Mouse (Mus musculus): ENCODE results near the gene Cep41. TPM values are rescaled to one million over a fixed set of nuclear protein-coding genes. Genes with fewer than 3 reads are reported as not detected.

The Cep41 gene
- polyA plus RNA-seq, 1 experiment from 2014 or later, result 24.1 TPM

DNA sequence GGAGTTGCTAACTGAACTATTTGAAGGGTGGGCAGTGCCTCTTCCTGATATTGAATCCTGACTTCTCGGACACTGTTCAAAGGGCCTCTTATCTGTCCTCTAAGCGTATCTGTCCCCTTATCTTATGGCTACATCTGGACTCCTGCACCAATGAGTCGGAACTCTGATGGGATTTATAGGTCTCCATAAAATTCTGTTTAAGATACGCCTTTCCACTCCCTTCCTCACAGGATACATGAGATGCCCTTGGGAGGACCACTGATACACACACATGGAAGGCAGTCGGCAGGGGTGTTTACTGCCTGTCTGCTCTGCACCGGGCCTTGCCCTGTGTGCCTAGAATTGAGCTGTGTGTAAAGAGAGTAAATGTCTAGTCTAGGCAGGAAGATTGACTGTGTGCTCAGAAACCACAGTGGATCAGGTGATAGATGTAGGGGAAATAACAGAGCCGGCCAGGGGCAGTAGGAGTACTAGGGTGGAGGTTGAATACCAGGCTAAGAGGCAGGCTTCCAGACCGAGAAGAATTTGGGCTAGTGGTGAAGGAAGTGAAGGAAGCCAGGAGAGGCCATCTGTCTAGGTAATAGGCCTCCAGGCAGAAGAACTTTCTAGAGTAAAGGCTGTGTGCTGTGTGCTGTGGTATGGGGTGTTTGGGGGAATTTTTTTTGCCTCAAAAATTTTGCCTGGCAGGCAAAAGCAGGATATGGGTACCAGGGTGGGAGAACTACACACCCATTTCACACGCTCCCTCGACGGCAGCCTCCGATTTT is 49.7 kb downstream of the Cep41 start:
- H3K4me1 ChIP-seq (replicated peaks; ENCODE audit: control insufficient read depth, insufficient read depth, low read length), result no peaks in the 10 kb centered on the region
- 88% methylated on average over 12 of the region's 12 CpGs for WGBS
- no peaks in the 10 kb centered on the region; the same call in 1 of the 2 replicates for H3K36me3 ChIP-seq (ENCODE audit: control insufficient read depth, insufficient read depth, low read length)
- H3K9ac ChIP-seq (ENCODE audit: low read length), result no peak overlapping the region
- H3K27me3 ChIP-seq (ENCODE audit: control insufficient read depth, insufficient read depth, low read length), result no peaks in the 10 kb centered on the region
- no peak overlapping the region for H3K4me3 ChIP-seq (ENCODE audit: low read depth, low read length)
- H3K27ac ChIP-seq (ENCODE audit: low read depth, low read length), result no peak overlapping the region
- DNase-seq (ENCODE audit: low spot score) (no peak), ATAC-seq (replicated peaks; ENCODE audit: low FRiP score) (no peak)
- H3K9me3 ChIP-seq (ENCODE audit: control insufficient read depth, low read length), result no peaks in the 10 kb centered on the region
- H3K4me2 ChIP-seq (ENCODE audit: low read depth, low read length, severe bottlenecking), result no peak overlapping the region

DNA sequence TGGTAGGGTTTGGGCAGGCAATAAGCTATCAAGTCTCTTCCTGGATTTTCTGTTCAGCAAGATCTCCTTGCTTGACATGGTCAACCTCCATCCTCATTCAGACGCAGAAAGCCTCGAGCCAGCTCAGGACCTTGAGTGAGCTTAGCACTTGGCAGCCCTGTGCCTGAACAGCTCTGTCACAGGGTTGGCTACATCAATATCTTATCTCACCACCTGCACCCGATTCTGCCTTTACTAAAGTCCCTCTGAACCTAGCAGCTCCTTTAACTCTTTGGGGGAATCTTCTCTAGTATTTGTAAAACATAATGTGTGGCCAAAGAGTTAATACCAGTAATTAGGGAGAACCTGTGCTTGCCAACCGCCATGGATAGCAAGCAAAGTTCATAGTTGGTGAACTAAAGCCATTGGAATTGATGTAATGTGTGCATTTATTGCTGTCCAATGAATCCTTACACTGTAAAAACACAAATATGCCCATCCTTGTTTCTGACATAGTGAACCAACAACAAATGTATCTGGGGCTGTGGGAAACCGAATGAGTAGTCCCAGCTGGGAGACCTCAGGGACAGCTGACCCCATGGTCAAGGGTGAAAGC is 54.8 kb downstream of the Cep41 start, which contains the start of gene Cpa1:
Cpa1 (plus strand) TSS at position 545 of the 595 bp plus-strand sequence.
- Histone ChIP-seq H3K27ac (ENCODE audit: low read depth, low read length) (no peak within 1 kb of the TSS), H3K9ac (ENCODE audit: low read length) (no peak within 1 kb of the TSS), H3K4me2 (ENCODE audit: low read depth, low read length, severe bottlenecking) (no peak within 1 kb of the TSS), H3K4me3 (ENCODE audit: low read depth, low read length) (no peak within 1 kb of the TSS), H3K27me3 (ENCODE audit: control insufficient read depth, insufficient read depth, low read length) (no peaks in the 10 kb centered on the region), H3K36me3 (ENCODE audit: control insufficient read depth, insufficient read depth, low read length) (no peaks in the 10 kb centered on the region), H3K4me1 (replicated peaks; ENCODE audit: control insufficient read depth, insufficient read depth, low read length) (peaks cover 2% of the 10 kb centered on the region; the same call in 1 of the 2 replicates), H3K9me3 (ENCODE audit: control insufficient read depth, low read length) (no peaks in the 10 kb centered on the region)
- ATAC-seq (replicated peaks; ENCODE audit: low FRiP score) (no peak), DNase-seq (ENCODE audit: low spot score) (no peak)
- WGBS, result 86% methylated on average over 5 of the region's 5 CpGs

DNA sequence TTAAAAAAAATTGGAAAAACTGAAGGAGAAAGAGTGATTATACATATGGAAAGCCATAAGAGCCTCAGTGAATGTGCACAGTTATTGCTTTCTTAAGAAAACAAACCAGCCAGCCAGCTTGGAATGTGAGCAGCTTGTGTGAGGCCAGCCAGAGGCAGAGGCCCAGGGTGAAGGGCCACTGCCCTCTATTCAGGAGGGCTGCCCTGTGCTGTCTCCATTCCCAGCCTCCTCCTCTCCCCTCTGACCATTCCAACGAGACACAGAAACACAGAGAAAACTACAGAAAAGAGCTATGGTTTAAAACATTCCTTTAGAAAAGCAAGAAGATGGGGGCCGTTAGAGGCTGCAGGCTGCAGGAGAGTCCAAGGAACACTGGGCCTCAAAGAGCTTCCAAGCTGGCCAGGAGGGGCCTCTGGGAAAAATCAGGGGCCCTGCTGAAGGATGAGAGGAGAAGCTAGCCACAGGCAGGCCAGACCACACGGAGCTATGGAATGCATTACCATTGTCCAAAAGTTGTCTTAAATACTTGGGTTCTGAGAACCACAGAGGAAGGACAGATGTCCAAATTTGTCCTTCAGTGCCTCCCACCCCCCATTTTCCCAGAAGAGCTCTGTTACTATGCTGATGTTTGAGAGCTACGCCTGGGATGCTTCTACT is 57.2 kb downstream of the Cep41 start:
- Histone ChIP-seq H3K4me2 (ENCODE audit: low read depth, low read length, severe bottlenecking) (no peak overlapping the region), H3K4me3 (ENCODE audit: low read depth, low read length) (no peak overlapping the region), H3K27me3 (ENCODE audit: control insufficient read depth, insufficient read depth, low read length) (no peaks in the 10 kb centered on the region), H3K27ac (ENCODE audit: low read depth, low read length) (peak overlapping the region; percentile 2; the same call in 1 of the 2 replicates), H3K36me3 (ENCODE audit: control insufficient read depth, insufficient read depth, low read length) (no peaks in the 10 kb centered on the region), H3K9me3 (ENCODE audit: control insufficient read depth, low read length) (no peaks in the 10 kb centered on the region), H3K4me1 (replicated peaks; ENCODE audit: control insufficient read depth, insufficient read depth, low read length) (peaks cover 2% of the 10 kb centered on the region; the same call in 1 of the 2 replicates), H3K9ac (ENCODE audit: low read length) (no peak overlapping the region)
- ATAC-seq (replicated peaks; ENCODE audit: low FRiP score), result no peak
- no peak for DNase-seq (ENCODE audit: low spot score)
- 26% methylated on average over 4 of the region's 4 CpGs for WGBS

DNA sequence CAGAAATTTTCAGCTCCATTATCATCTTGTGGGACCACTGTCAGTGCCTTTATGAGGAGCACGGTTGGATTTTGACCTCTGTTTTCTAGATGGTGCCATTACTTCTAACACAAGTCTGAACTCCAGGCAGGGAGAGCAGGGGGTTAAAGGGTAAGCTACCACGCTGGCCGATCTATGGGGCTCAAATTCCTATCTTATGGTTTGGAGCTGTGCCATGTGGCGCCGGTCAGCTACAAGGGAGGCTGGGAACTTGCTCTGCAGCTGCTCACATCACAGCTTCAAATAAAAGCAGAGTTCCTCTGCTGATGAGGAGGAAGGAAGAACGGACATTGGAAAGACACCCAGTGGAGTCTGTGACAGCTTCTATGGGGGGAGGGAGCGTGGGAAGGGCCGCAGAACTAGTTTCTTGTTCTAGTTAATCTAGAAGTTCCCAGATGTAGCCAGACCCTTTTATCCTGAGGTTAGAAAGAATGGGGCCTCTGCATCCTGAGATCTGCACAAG is 58.1 kb downstream of the Cep41 start:
- ATAC-seq (replicated peaks; ENCODE audit: low FRiP score), result no peak
- 58% methylated on average over 8 of the region's 8 CpGs for WGBS

DNA sequence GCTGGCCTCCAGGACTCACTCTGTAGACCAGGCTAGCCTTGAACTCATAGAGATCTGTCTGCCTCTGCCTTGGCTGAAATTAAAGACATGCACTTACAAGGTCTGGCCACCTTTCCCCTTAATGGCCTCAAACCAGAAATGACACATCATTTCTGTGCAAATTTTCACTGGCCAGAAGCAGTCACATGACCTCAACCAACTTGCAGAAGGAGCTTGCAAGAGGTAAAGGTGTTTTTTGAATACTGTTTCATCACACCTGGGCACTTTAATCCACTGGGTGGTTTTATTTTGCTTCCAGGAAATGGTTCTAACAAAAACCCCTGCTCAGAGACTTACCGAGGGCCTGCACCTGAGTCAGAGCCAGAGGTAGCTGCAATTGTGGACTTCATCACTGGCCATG is 63.6 kb downstream of the Cep41 start:
- H3K27me3 ChIP-seq (ENCODE audit: control insufficient read depth, insufficient read depth, low read length), result no peaks in the 10 kb centered on the region
- H3K9ac ChIP-seq (ENCODE audit: low read length), result no peak overlapping the region
- no peaks in the 10 kb centered on the region; the same call in 1 of the 2 replicates for H3K4me1 ChIP-seq (replicated peaks; ENCODE audit: control insufficient read depth, insufficient read depth, low read length)
- no peak overlapping the region for H3K27ac ChIP-seq (ENCODE audit: low read depth, low read length)
- H3K4me3 ChIP-seq (ENCODE audit: low read depth, low read length), result no peak overlapping the region
- H3K9me3 ChIP-seq (ENCODE audit: control insufficient read depth, low read length), result no peaks in the 10 kb centered on the region
- no peak overlapping the region for H3K4me2 ChIP-seq (ENCODE audit: low read depth, low read length, severe bottlenecking)
- ATAC-seq (replicated peaks; ENCODE audit: low FRiP score), result no peak
- H3K36me3 ChIP-seq (ENCODE audit: control insufficient read depth, insufficient read depth, low read length), result no peaks in the 10 kb centered on the region
- no peak for DNase-seq (ENCODE audit: low spot score)
- 100% methylated on average over 1 of the region's 1 CpGs for WGBS

More for the DNA sequence above, 58.1 kb downstream of the Cep41 start:
- no peak overlapping the region for H3K4me2 ChIP-seq (ENCODE audit: low read depth, low read length, severe bottlenecking)
- H3K4me3 ChIP-seq (ENCODE audit: low read depth, low read length), result no peak overlapping the region
- no peak overlapping the region for H3K9ac ChIP-seq (ENCODE audit: low read length)
- no peaks in the 10 kb centered on the region for H3K9me3 ChIP-seq (ENCODE audit: control insufficient read depth, low read length)
- DNase-seq (ENCODE audit: low spot score), result no peak
- H3K36me3 ChIP-seq (ENCODE audit: control insufficient read depth, insufficient read depth, low read length), result no peaks in the 10 kb centered on the region
- no peak overlapping the region for H3K27ac ChIP-seq (ENCODE audit: low read depth, low read length)
- peaks cover 2% of the 10 kb centered on the region; the same call in 1 of the 2 replicates for H3K4me1 ChIP-seq (replicated peaks; ENCODE audit: control insufficient read depth, insufficient read depth, low read length)
- no peaks in the 10 kb centered on the region for H3K27me3 ChIP-seq (ENCODE audit: control insufficient read depth, insufficient read depth, low read length)

DNA sequence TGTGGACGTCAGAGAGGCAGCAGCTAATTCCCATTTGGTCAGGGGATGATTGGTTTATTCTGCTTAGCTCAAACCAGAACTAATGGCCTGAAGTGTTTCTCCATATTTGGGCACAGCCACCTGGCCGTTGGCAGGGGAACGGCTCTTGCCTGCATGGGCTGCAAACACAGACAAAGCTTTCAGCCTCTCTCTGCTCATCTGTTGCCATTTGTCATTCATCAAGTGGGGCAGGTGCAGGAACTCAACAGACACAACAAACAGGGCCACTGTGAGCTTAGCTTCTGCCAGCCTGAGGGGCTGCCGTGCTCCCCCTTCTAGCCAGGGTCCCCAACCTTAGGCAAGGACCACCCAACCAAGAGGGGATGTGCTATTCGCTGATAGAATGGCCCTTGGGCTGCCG is 65.4 kb downstream of the Cep41 start:
- Histone ChIP-seq H3K4me2 (ENCODE audit: low read depth, low read length, severe bottlenecking) (no peak overlapping the region), H3K36me3 (ENCODE audit: control insufficient read depth, insufficient read depth, low read length) (no peaks in the 10 kb centered on the region), H3K4me1 (replicated peaks; ENCODE audit: control insufficient read depth, insufficient read depth, low read length) (no peaks in the 10 kb centered on the region; the same call in 1 of the 2 replicates), H3K27me3 (ENCODE audit: control insufficient read depth, insufficient read depth, low read length) (no peaks in the 10 kb centered on the region), H3K9me3 (ENCODE audit: control insufficient read depth, low read length) (no peaks in the 10 kb centered on the region), H3K9ac (ENCODE audit: low read length) (no peak overlapping the region), H3K27ac (ENCODE audit: low read depth, low read length) (no peak overlapping the region), H3K4me3 (ENCODE audit: low read depth, low read length) (no peak overlapping the region)
- ATAC-seq (replicated peaks; ENCODE audit: low FRiP score), result no peak
- 71% methylated on average over 6 of the region's 6 CpGs for WGBS
- no peak for DNase-seq (ENCODE audit: low spot score)

DNA sequence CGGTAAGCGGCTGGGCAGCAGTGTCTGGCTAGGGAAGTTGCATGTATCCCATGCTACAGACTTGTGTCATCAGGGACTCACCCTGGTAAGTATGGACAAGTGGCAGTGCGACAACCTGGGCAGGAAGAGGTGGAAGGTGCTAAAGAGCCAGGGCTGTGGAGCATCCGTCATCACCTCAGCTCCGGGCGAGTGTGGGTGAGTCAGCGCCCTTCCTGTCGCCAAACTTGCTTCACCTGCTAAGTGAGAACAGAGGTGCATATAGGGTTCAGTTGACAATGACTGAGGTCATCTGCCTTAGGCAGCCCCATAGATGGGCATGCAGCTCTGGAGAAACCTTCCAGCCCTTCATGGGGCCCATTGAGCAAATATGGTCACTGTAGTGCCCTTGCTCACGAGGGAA is 68.8 kb downstream of the Cep41 start:
- H3K27me3 ChIP-seq (ENCODE audit: control insufficient read depth, insufficient read depth, low read length), result no peaks in the 10 kb centered on the region
- DNase-seq (ENCODE audit: low spot score) (no peak), ATAC-seq (replicated peaks; ENCODE audit: low FRiP score) (no peak)
- WGBS, result 96% methylated on average over 9 of the region's 9 CpGs
- no peak overlapping the region for H3K4me3 ChIP-seq (ENCODE audit: low read depth, low read length)
- H3K27ac ChIP-seq (ENCODE audit: low read depth, low read length), result no peak overlapping the region
- peaks cover 1% of the 10 kb centered on the region; the same call in 1 of the 2 replicates for H3K4me1 ChIP-seq (replicated peaks; ENCODE audit: control insufficient read depth, insufficient read depth, low read length)
- H3K9me3 ChIP-seq (ENCODE audit: control insufficient read depth, low read length), result no peaks in the 10 kb centered on the region
- no peaks in the 10 kb centered on the region for H3K36me3 ChIP-seq (ENCODE audit: control insufficient read depth, insufficient read depth, low read length)
- no peak overlapping the region for H3K9ac ChIP-seq (ENCODE audit: low read length)
- no peak overlapping the region for H3K4me2 ChIP-seq (ENCODE audit: low read depth, low read length, severe bottlenecking)

DNA sequence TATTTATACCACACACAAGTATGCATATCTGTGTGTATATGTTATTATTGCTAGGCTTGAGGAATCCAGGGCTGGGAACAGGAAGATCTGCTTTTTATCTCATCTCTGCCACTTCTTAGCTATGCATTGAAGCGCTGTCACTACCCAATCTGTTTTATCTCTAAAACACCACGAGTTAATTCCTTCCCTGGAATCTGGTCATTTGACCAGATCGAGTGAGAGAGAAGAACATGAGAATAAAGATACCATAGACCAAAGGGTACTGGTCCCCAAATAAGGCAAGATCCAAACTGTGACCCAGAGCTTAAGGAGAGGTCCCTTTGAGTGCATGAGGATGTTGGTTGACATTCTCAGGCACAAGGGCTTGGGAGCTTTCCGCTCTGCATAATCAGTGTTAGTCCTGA is 71.6 kb downstream of the Cep41 start:
- no peak overlapping the region for H3K9ac ChIP-seq (ENCODE audit: low read length)
- WGBS, result 88% methylated on average over 4 of the region's 4 CpGs
- H3K4me1 ChIP-seq (replicated peaks; ENCODE audit: control insufficient read depth, insufficient read depth, low read length), result peaks cover 14% of the 10 kb centered on the region
- ATAC-seq (replicated peaks; ENCODE audit: low FRiP score), result no peak
- no peaks in the 10 kb centered on the region for H3K36me3 ChIP-seq (ENCODE audit: control insufficient read depth, insufficient read depth, low read length)
- DNase-seq (ENCODE audit: low spot score), result no peak
- H3K27ac ChIP-seq (ENCODE audit: low read depth, low read length), result no peak overlapping the region
- H3K27me3 ChIP-seq (ENCODE audit: control insufficient read depth, insufficient read depth, low read length), result no peaks in the 10 kb centered on the region
- H3K4me3 ChIP-seq (ENCODE audit: low read depth, low read length), result no peak overlapping the region
- H3K4me2 ChIP-seq (ENCODE audit: low read depth, low read length, severe bottlenecking), result no peak overlapping the region
- no peaks in the 10 kb centered on the region for H3K9me3 ChIP-seq (ENCODE audit: control insufficient read depth, low read length)
